Mouse (Mus musculus): ENCODE measurements around the gene Tnrc6b. TPM values are rescaled to one million over a fixed set of nuclear protein-coding genes. Genes with fewer than 3 reads are reported as not detected.
A peak's percentile ranks its signal among the peaks of the same experiment; 100 is the strongest.

Tnrc6b gene
- polyA plus RNA-seq (2015; fragmentation: Nextera tagmentation; extraction: Ambion mirVana): 33.5 and 44.0 TPM in 2 replicates

- under 1% methylated on average over 38 of the region's 39 CpGs for WGBS
- Histone ChIP-seq H3K4me2 (ENCODE audit: low read length) (peak within 1 kb of the TSS; percentile 83), H3K4me1 (ENCODE audit: control insufficient read depth, insufficient read depth, low read length) (peaks cover 17% of the 10 kb centered on the region), H3K4me3 (ENCODE audit: low read depth, low read length) (peak within 1 kb of the TSS; percentile 80), H3K9ac (ENCODE audit: low read depth, low read length) (peak within 1 kb of the TSS; percentile 85), H3K27ac (ENCODE audit: low read length) (peak within 1 kb of the TSS; percentile 96), H3K36me3 (ENCODE audit: control insufficient read depth, insufficient read depth, low read length) (no peaks in the 10 kb centered on the region), H3K9me3 (replicated peaks; ENCODE audit: control insufficient read depth, low read length, poor library complexity, severe bottlenecking) (no peaks in the 10 kb centered on the region), H3K27me3 (ENCODE audit: control insufficient read depth, insufficient read depth, low read depth, low read length) (no peaks in the 10 kb centered on the region)
- ATAC-seq: peak; percentile 98
These were observed at the start of gene Tnrc6b for GRCm38 (mm10) chr15:80710608-80711363. TSS of gene Tnrc6b (plus strand) at chr15:80711313.

GRCm38 (mm10) chr15:80664444-80664843, 46.7 kb upstream of the Tnrc6b start:
- Histone ChIP-seq H3K4me2 (ENCODE audit: low read length) (no peak overlapping the region), H3K9ac (ENCODE audit: low read depth, low read length) (no peak overlapping the region), H3K9me3 (replicated peaks; ENCODE audit: control insufficient read depth, low read length, poor library complexity, severe bottlenecking) (no peaks in the 10 kb centered on the region), H3K4me1 (ENCODE audit: control insufficient read depth, insufficient read depth, low read length) (peaks cover 1% of the 10 kb centered on the region; the same call in 1 of the 2 replicates), H3K4me3 (ENCODE audit: low read depth, low read length) (no peak overlapping the region), H3K27me3 (ENCODE audit: control insufficient read depth, insufficient read depth, low read depth, low read length) (no peaks in the 10 kb centered on the region), H3K27ac (ENCODE audit: low read length) (no peak overlapping the region), H3K36me3 (ENCODE audit: control insufficient read depth, insufficient read depth, low read length) (no peaks in the 10 kb centered on the region)
- ATAC-seq: no peak
- WGBS: 85% methylated on average over 4 of the region's 4 CpGs

- WGBS: 6% methylated on average over 79 of the region's 85 CpGs
- Histone ChIP-seq H3K4me2 (ENCODE audit: low read length) (peak within 1 kb of the TSS; percentile 69), H3K9ac (ENCODE audit: low read depth, low read length) (peak within 1 kb of the TSS; percentile 63), H3K4me3 (ENCODE audit: low read depth, low read length) (peak within 1 kb of the TSS; percentile 36), H3K9me3 (replicated peaks; ENCODE audit: control insufficient read depth, low read length, poor library complexity, severe bottlenecking) (no peaks in the 10 kb centered on the region), H3K27me3 (ENCODE audit: control insufficient read depth, insufficient read depth, low read depth, low read length) (peaks cover 14% of the 10 kb centered on the region), H3K4me1 (ENCODE audit: control insufficient read depth, insufficient read depth, low read length) (peaks cover 10% of the 10 kb centered on the region), H3K36me3 (ENCODE audit: control insufficient read depth, insufficient read depth, low read length) (no peaks in the 10 kb centered on the region), H3K27ac (ENCODE audit: low read length) (peak within 1 kb of the TSS; percentile 30; the same call in 1 of the 2 replicates)
- peak; percentile 60; the same call in 1 of the 2 replicates for ATAC-seq
These were observed 39.5 kb upstream of the Tnrc6b start, which contains the start of gene Fam83f for GRCm38 (mm10) chr15:80671295-80672252. TSS of gene Fam83f (plus strand) at chr15:80671847.

GRCm38 (mm10) chr15:80672810-80673209, 38.3 kb upstream of the Tnrc6b start:
- H3K4me3 ChIP-seq (ENCODE audit: low read depth, low read length): no peak overlapping the region
- WGBS: 62% methylated on average over 2 of the region's 2 CpGs
- peaks cover 14% of the 10 kb centered on the region for H3K27me3 ChIP-seq (ENCODE audit: control insufficient read depth, insufficient read depth, low read depth, low read length)
- no peak overlapping the region for H3K27ac ChIP-seq (ENCODE audit: low read length)
- H3K4me1 ChIP-seq (ENCODE audit: control insufficient read depth, insufficient read depth, low read length): peaks cover 10% of the 10 kb centered on the region
- H3K4me2 ChIP-seq (ENCODE audit: low read length): no peak overlapping the region
- H3K36me3 ChIP-seq (ENCODE audit: control insufficient read depth, insufficient read depth, low read length): no peaks in the 10 kb centered on the region
- ATAC-seq: no peak
- H3K9me3 ChIP-seq (replicated peaks; ENCODE audit: control insufficient read depth, low read length, poor library complexity, severe bottlenecking): no peaks in the 10 kb centered on the region
- no peak overlapping the region for H3K9ac ChIP-seq (ENCODE audit: low read depth, low read length)

- no peak overlapping the region for H3K4me2 ChIP-seq (ENCODE audit: low read length)
- peaks cover 13% of the 10 kb centered on the region for H3K4me1 ChIP-seq (ENCODE audit: control insufficient read depth, insufficient read depth, low read length)
- H3K9ac ChIP-seq (ENCODE audit: low read depth, low read length): no peak overlapping the region
- H3K9me3 ChIP-seq (replicated peaks; ENCODE audit: control insufficient read depth, low read length, poor library complexity, severe bottlenecking): no peaks in the 10 kb centered on the region
- H3K27ac ChIP-seq (ENCODE audit: low read length): no peak overlapping the region
- H3K4me3 ChIP-seq (ENCODE audit: low read depth, low read length): no peak overlapping the region
- ATAC-seq: no peak
- H3K36me3 ChIP-seq (ENCODE audit: control insufficient read depth, insufficient read depth, low read length): no peaks in the 10 kb centered on the region
- WGBS: 69% methylated on average over 4 of the region's 4 CpGs
- peaks cover 14% of the 10 kb centered on the region for H3K27me3 ChIP-seq (ENCODE audit: control insufficient read depth, insufficient read depth, low read depth, low read length)
These were observed 37.6 kb upstream of the Tnrc6b start for GRCm38 (mm10) chr15:80673337-80674095.

GRCm38 (mm10) chr15:80674700-80675099, 36.4 kb upstream of the Tnrc6b start:
- Histone ChIP-seq H3K27me3 (ENCODE audit: control insufficient read depth, insufficient read depth, low read depth, low read length) (peaks cover 14% of the 10 kb centered on the region), H3K9ac (ENCODE audit: low read depth, low read length) (no peak overlapping the region), H3K9me3 (replicated peaks; ENCODE audit: control insufficient read depth, low read length, poor library complexity, severe bottlenecking) (no peaks in the 10 kb centered on the region), H3K36me3 (ENCODE audit: control insufficient read depth, insufficient read depth, low read length) (no peaks in the 10 kb centered on the region), H3K4me3 (ENCODE audit: low read depth, low read length) (no peak overlapping the region), H3K27ac (ENCODE audit: low read length) (no peak overlapping the region), H3K4me2 (ENCODE audit: low read length) (no peak overlapping the region), H3K4me1 (ENCODE audit: control insufficient read depth, insufficient read depth, low read length) (peaks cover 16% of the 10 kb centered on the region)
- no peak for ATAC-seq
- 83% methylated on average over 6 of the region's 6 CpGs for WGBS

- no peak overlapping the region for H3K9ac ChIP-seq (ENCODE audit: low read depth, low read length)
- no peaks in the 10 kb centered on the region for H3K36me3 ChIP-seq (ENCODE audit: control insufficient read depth, insufficient read depth, low read length)
- peaks cover 18% of the 10 kb centered on the region for H3K4me1 ChIP-seq (ENCODE audit: control insufficient read depth, insufficient read depth, low read length)
- no peak overlapping the region for H3K4me3 ChIP-seq (ENCODE audit: low read depth, low read length)
- no peaks in the 10 kb centered on the region for H3K9me3 ChIP-seq (replicated peaks; ENCODE audit: control insufficient read depth, low read length, poor library complexity, severe bottlenecking)
- no peak overlapping the region for H3K4me2 ChIP-seq (ENCODE audit: low read length)
- no peaks in the 10 kb centered on the region for H3K27me3 ChIP-seq (ENCODE audit: control insufficient read depth, insufficient read depth, low read depth, low read length)
- 0 out of 2 replicates have a peak overlapping the region, but pooled peaks have one; percentile 35 for H3K27ac ChIP-seq (ENCODE audit: low read length)
- 39% methylated on average over 8 of the region's 8 CpGs for WGBS
- ATAC-seq: peak; percentile 71; the same call in 1 of the 2 replicates
These were observed 31.4 kb upstream of the Tnrc6b start for GRCm38 (mm10) chr15:80679515-80680215.

Data from midbrain, embryonic 16.5 days (tissue).